ENCODE assay signal across 10 mouse cellular contexts in genomic region chr5:123017504-123017903, GRCm38 (mm10). TPM values are rescaled to one million over a fixed set of nuclear protein-coding genes. Genes with fewer than 3 reads are reported as not detected.
A peak's percentile ranks its signal among the peaks of the same experiment; 100 is the strongest.
DNase-seq lines count a peak whose midpoint lies in the region; ATAC-seq and TF ChIP-seq lines count a peak whose summit lies in the region.
"Had no signal": no experiment of that assay in that cellular context is flagged by ENCODE, and none has a peak within 500 bp of the region (broad histone marks: within the 10 kb centered on the region; RNA-seq: fewer than 3 reads in every experiment).

No protein-coding gene starts in this region.

- H3K4me2 ChIP-seq in heart, embryonic 14.5 days (ENCODE audit: low read length): 0 out of 2 replicates have a peak overlapping the region, but pooled peaks have one; percentile 81
- H3K4me2 ChIP-seq in midbrain, postnatal 0 days (ENCODE audit: low read depth, low read length, poor library complexity, severe bottlenecking): no peak overlapping the region
- no peak overlapping the region for H3K4me2 ChIP-seq in hindbrain, embryonic 13.5 days

- DNase-seq in heart, adult 8-10 months (ENCODE audit: low spot score): no peak
- peak; percentile 65 for DNase-seq in kidney, adult 2 months
- peak; percentile 21 for DNase-seq in lung, adult 2 months
- no peak for DNase-seq in midbrain, postnatal 0 days (ENCODE audit: low spot score)
- no peak for DNase-seq in urinary bladder, postnatal 25 days (ENCODE audit: low spot score)
- DNase-seq: cerebellum, adult 9-10 months had no signal

- H3K4me3 ChIP-seq in heart, embryonic 14.5 days (ENCODE audit: control insufficient read depth in 1 of 2, insufficient read depth in 1 of 2, low read depth in 1 of 2, low read length in 2 of 2): no peak overlapping the region
- H3K4me3 ChIP-seq in E14TG2a.4 (replicated peaks; ENCODE audit: low read length): peak overlapping the region; percentile 8; the same call in 1 of the 2 replicates
- H3K4me3 ChIP-seq in kidney, adult 2 months (ENCODE audit: insufficient read depth, low read depth, low read length): no peak overlapping the region
- H3K4me3 ChIP-seq in lung, adult 2 months (replicated peaks; ENCODE audit: extremely low read depth, low read depth, low read length): no peak overlapping the region
- H3K4me3 ChIP-seq in midbrain, postnatal 0 days (ENCODE audit: low read depth, low read length): no peak overlapping the region
- no peak overlapping the region for H3K4me3 ChIP-seq in hindbrain, embryonic 13.5 days

- ATAC-seq in heart, embryonic 14.5 days (ENCODE audit: insufficient number of reproducible peaks, insufficient read depth, low FRiP score, low read depth): no peak
- no peak for ATAC-seq in midbrain, postnatal 0 days (ENCODE audit: low FRiP score)
- no peak for ATAC-seq in hindbrain, embryonic 13.5 days (ENCODE audit: low FRiP score)

- H3K36me3 ChIP-seq in heart, embryonic 14.5 days (ENCODE audit: control insufficient read depth, insufficient read depth, low read length): peaks cover 5% of the 10 kb centered on the region; the same call in 1 of the 2 replicates
- H3K36me3 ChIP-seq in E14TG2a.4 (ENCODE audit: insufficient read depth, low read length): peaks cover 32% of the 10 kb centered on the region
- H3K36me3 ChIP-seq in kidney, adult 2 months (ENCODE audit: control insufficient read depth, insufficient read depth, low read length): no peaks in the 10 kb centered on the region
- H3K36me3 ChIP-seq in midbrain, postnatal 0 days (ENCODE audit: insufficient read depth, low read length): no peaks in the 10 kb centered on the region
- no peaks in the 10 kb centered on the region for H3K36me3 ChIP-seq in hindbrain, embryonic 13.5 days

- H3K9me3 ChIP-seq in heart, embryonic 14.5 days (ENCODE audit: control insufficient read depth, low read length): no peaks in the 10 kb centered on the region
- 0 out of 2 replicates have a peak, but pooled peaks cover 4% of the 10 kb centered on the region for H3K9me3 ChIP-seq in E14TG2a.4 (ENCODE audit: low read length)
- H3K9me3 ChIP-seq in midbrain, postnatal 0 days (ENCODE audit: low read length): no peaks in the 10 kb centered on the region
- no peaks in the 10 kb centered on the region for H3K9me3 ChIP-seq in hindbrain, embryonic 13.5 days

- H3K4me1 ChIP-seq in heart, embryonic 14.5 days (ENCODE audit: control insufficient read depth in 2 of 2, insufficient read depth in 2 of 2, low read length in 2 of 2): peaks cover 28 to 43% of the 10 kb centered on the region in 2 experiments
- peaks cover 86% of the 10 kb centered on the region for H3K4me1 ChIP-seq in E14TG2a.4 (replicated peaks; ENCODE audit: low read depth, low read length)
- H3K4me1 ChIP-seq in kidney, adult 2 months (ENCODE audit: control insufficient read depth, insufficient read depth, low read length): peaks cover 22% of the 10 kb centered on the region
- H3K4me1 ChIP-seq in lung, adult 2 months (ENCODE audit: control insufficient read depth, insufficient read depth, low read length): peaks cover 27% of the 10 kb centered on the region
- 0 out of 2 replicates have a peak, but pooled peaks cover 8% of the 10 kb centered on the region for H3K4me1 ChIP-seq in midbrain, postnatal 0 days (ENCODE audit: insufficient read depth, low read length)
- H3K4me1 ChIP-seq in hindbrain, embryonic 13.5 days (replicated peaks): peaks cover 54% of the 10 kb centered on the region

- no peaks in the 10 kb centered on the region for H3K27me3 ChIP-seq in heart, embryonic 14.5 days (ENCODE audit: control insufficient read depth, insufficient read depth, low read length)
- no peaks in the 10 kb centered on the region for H3K27me3 ChIP-seq in E14TG2a.4 (ENCODE audit: insufficient read depth, low read length)
- H3K27me3 ChIP-seq in kidney, adult 2 months (replicated peaks; ENCODE audit: control insufficient read depth, insufficient read depth, low read length): no peaks in the 10 kb centered on the region
- no peaks in the 10 kb centered on the region for H3K27me3 ChIP-seq in midbrain, postnatal 0 days (ENCODE audit: insufficient read depth, low read length)
- no peaks in the 10 kb centered on the region for H3K27me3 ChIP-seq in hindbrain, embryonic 13.5 days

- TF ChIP-seq CTCF in E14TG2a.4 (conservative IDR thresholded peaks at IDR 0.05; ENCODE audit: low read length): no peak
- peak; percentile 15; the same call in 1 of the 2 replicates for TF ChIP-seq CTCF in kidney, adult 2 months (conservative IDR thresholded peaks at IDR 0.05; ENCODE audit: insufficient read depth, insufficient read length, low read depth, low read length)
- no peak for TF ChIP-seq CTCF in lung, adult 2 months (IDR thresholded peaks at IDR 0.05; ENCODE audit: insufficient read depth, low read length)
- no peak for TF ChIP-seq CTCF in midbrain, postnatal 0 days (IDR thresholded peaks at IDR 0.05)

- no peak overlapping the region for H3K27ac ChIP-seq in heart, embryonic 14.5 days (replicated peaks in 1 of 2; ENCODE audit: control insufficient read depth in 1 of 2, insufficient read depth in 1 of 2, low read depth in 2 of 2, low read length in 2 of 2)
- no peak overlapping the region for H3K27ac ChIP-seq in kidney, adult 2 months (ENCODE audit: insufficient read depth, low read depth, low read length)
- no peak overlapping the region for H3K27ac ChIP-seq in midbrain, postnatal 0 days (ENCODE audit: low read depth, low read length)
- no peak overlapping the region for H3K27ac ChIP-seq in hindbrain, embryonic 13.5 days

- TF ChIP-seq POLR2A in kidney, adult 2 months (IDR thresholded peaks at IDR 0.05; ENCODE audit: low read depth, low read length): no peak
- TF ChIP-seq POLR2A in lung, adult 2 months (IDR thresholded peaks at IDR 0.05; ENCODE audit: borderline replicate concordance, extremely low read depth, low read depth, low read length): no peak

- 66% methylated on average over 4 of the region's 4 CpGs for WGBS in heart, embryonic 14.5 days
- 60% methylated on average over 4 of the region's 4 CpGs for WGBS in kidney, adult 2 months
- 38% methylated on average over 4 of the region's 4 CpGs for WGBS in lung, adult 2 months
- WGBS in midbrain, postnatal 0 days: 88% methylated on average over 4 of the region's 4 CpGs
- 82% methylated on average over 4 of the region's 4 CpGs for WGBS in hindbrain, embryonic 13.5 days

- no peak overlapping the region for H3K9ac ChIP-seq in heart, embryonic 14.5 days (ENCODE audit: low read length)
- no peak overlapping the region for H3K9ac ChIP-seq in midbrain, postnatal 0 days (replicated peaks; ENCODE audit: low read length, poor library complexity, severe bottlenecking)
- no peak overlapping the region for H3K9ac ChIP-seq in hindbrain, embryonic 13.5 days

RNA-seq across cellular contexts. Expression of gene Orai1, which starts 2.6 kb away (rescaled TPM):
- polyA plus RNA-seq in heart, embryonic 14.5 days (2014; fragmentation: Nextera tagmentation; extraction: Ambion mirVana): 18.0 and 24.6 TPM in 2 replicates
- 10 to 100 TPM; 13.3 to 16.3 (median 15.2) TPM for total RNA-seq in heart, adult 8-10 months (2022)
- polyA plus RNA-seq in kidney, adult 2 months (2012; rRNA removed): 63.2 and 90.6 TPM in 2 replicates
- polyA plus RNA-seq in lung, adult 2 months (2012; rRNA removed): 113 and 137 TPM in 2 replicates
- total RNA-seq in midbrain, postnatal 0 days (2014; rRNA removed): 16.3 and 24.0 TPM in 2 replicates
- 13.5 and 14.8 TPM in 2 replicates for polyA plus RNA-seq in midbrain, postnatal 0 days (2015; fragmentation: Nextera tagmentation; extraction: Ambion mirVana)
- 11.8 and 12.3 TPM in 2 replicates for polyA plus RNA-seq in hindbrain, embryonic 13.5 days (2015; fragmentation: Nextera tagmentation; extraction: Ambion mirVana)

RNA-seq across cellular contexts. Expression of gene Kdm2b, which starts 27.9 kb away (rescaled TPM):
- polyA plus RNA-seq in heart, embryonic 14.5 days (2014; fragmentation: Nextera tagmentation; extraction: Ambion mirVana): 24.2 and 27.3 TPM in 2 replicates
- total RNA-seq in heart, adult 8-10 months (2022): 10 to 100 TPM; 12.7 to 14.9 (median 14.4) TPM
- 9.6 and 10.9 TPM in 2 replicates for polyA plus RNA-seq in kidney, adult 2 months (2012; rRNA removed)
- 16.6 and 20.1 TPM in 2 replicates for polyA plus RNA-seq in lung, adult 2 months (2012; rRNA removed)
- 107 and 110 TPM in 2 replicates for total RNA-seq in midbrain, postnatal 0 days (2014; rRNA removed)
- polyA plus RNA-seq in midbrain, postnatal 0 days (2015; fragmentation: Nextera tagmentation; extraction: Ambion mirVana): 78.6 and 78.8 TPM in 2 replicates
- 101 and 104 TPM in 2 replicates for polyA plus RNA-seq in hindbrain, embryonic 13.5 days (2015; fragmentation: Nextera tagmentation; extraction: Ambion mirVana)

RNA-seq across cellular contexts. Expression of gene Morn3, which starts 29.3 kb away (rescaled TPM):
- 0.67 TPM in 1 of 2 replicates, not detected in the other for polyA plus RNA-seq in heart, embryonic 14.5 days (2014; fragmentation: Nextera tagmentation; extraction: Ambion mirVana)
- not detected for total RNA-seq in heart, adult 8-10 months (2022)
- 0.06 and 0.08 TPM in 2 replicates for polyA plus RNA-seq in kidney, adult 2 months (2012; rRNA removed)
- 0.77 and 2.9 TPM in 2 replicates for polyA plus RNA-seq in lung, adult 2 months (2012; rRNA removed)
- not detected in 2 replicates for total RNA-seq in midbrain, postnatal 0 days (2014; rRNA removed)
- polyA plus RNA-seq in midbrain, postnatal 0 days (2015; fragmentation: Nextera tagmentation; extraction: Ambion mirVana): 1.1 and 1.3 TPM in 2 replicates
- polyA plus RNA-seq in hindbrain, embryonic 13.5 days (2015; fragmentation: Nextera tagmentation; extraction: Ambion mirVana): 0.65 and 1.5 TPM in 2 replicates
- total RNA-seq: neutrophil, adult 5-6 weeks had no signal

RNA-seq across cellular contexts. Expression of gene Tmem120b, which starts 50.7 kb away (rescaled TPM):
- polyA plus RNA-seq in heart, embryonic 14.5 days (2014; fragmentation: Nextera tagmentation; extraction: Ambion mirVana): 10.8 and 11.3 TPM in 2 replicates
- total RNA-seq in heart, adult 8-10 months (2022): 10 to 100 TPM in 1 of 4 experiments, 1 to 10 TPM in 3; 7.7 to 10.7 (median 8.4) TPM
- 9.9 and 12.7 TPM in 2 replicates for polyA plus RNA-seq in kidney, adult 2 months (2012; rRNA removed)
- 10.4 and 12.1 TPM in 2 replicates for polyA plus RNA-seq in lung, adult 2 months (2012; rRNA removed)
- 13.3 and 16.2 TPM in 2 replicates for total RNA-seq in midbrain, postnatal 0 days (2014; rRNA removed)
- 17.1 and 19.7 TPM in 2 replicates for polyA plus RNA-seq in midbrain, postnatal 0 days (2015; fragmentation: Nextera tagmentation; extraction: Ambion mirVana)
- polyA plus RNA-seq in hindbrain, embryonic 13.5 days (2015; fragmentation: Nextera tagmentation; extraction: Ambion mirVana): 18.0 and 18.6 TPM in 2 replicates

Comparison
In these comparisons a context has a peak if more than half of its experiments do, and no peak if none do; other contexts are left out.
1. DNase-seq: peak in kidney, adult 2 months (single experiment) and lung, adult 2 months (single experiment); none in heart, adult 8-10 months (single experiment), midbrain, postnatal 0 days (single experiment) and urinary bladder, postnatal 25 days (single experiment).